Mouse (Mus musculus) C2C12 (cell line): ENCODE results near the gene Uvrag.

Experiments used
- CEBPB ChIP-seq: IDR thresholded peaks from one replicate; pipeline ENCODE4 v1.6.1; 2011; ENCODE audit warnings: low read depth, mild to moderate bottlenecking, control low read depth, moderate library complexity
- CTCF ChIP-seq: IDR thresholded peaks from one replicate; pipeline ENCODE4 v1.5.1; 2011; ENCODE audit not compliant: control insufficient read depth, insufficient read depth, insufficient read length
- FOSL1 ChIP-seq: IDR thresholded peaks from one replicate; pipeline ENCODE4 v1.8.0; 2011; ENCODE audit warnings: mild to moderate bottlenecking, low read length; ENCODE audit not compliant: poor library complexity, insufficient read depth, severe bottlenecking

DNA sequence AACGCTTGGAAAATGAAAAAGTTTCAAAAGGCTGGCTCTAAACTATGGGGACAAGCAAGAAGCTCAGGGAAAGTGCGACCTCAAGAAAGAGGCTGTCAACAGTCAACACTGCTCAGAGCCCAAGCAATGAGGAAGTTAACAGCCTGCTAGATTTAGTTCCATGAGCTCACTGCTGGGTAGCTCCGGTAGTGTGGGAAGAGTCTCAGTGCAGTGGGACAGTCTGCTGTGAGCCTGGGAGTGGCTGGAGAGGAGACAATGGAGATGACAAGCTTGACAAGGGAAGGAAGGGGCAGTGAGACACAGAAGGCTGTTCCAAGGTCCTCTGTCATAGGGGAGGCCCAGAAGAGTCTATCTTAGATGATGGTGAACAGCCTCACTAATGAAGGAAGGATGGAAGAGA lies 187.3 kb downstream of the Uvrag start:
- TF ChIP-seq CTCF (no peak), CEBPB (no peak), FOSL1 (no peak)
